Mouse (Mus musculus) ovary, adult 18-20 months (tissue): Measurements from ENCODE around the gene Clasp2.
"Not testable (repeated sequence)": the region's sequence is repeated elsewhere in the genome, so short reads cannot be mapped to it uniquely, and the experiment has no call there.

ENCODE experiments used
- DNase-seq: peaks from one replicate; pipeline ENCODE4 v3.0.0; 2022; ENCODE audit warnings: low spot score, mixed read lengths

The Clasp2 gene

DNA sequence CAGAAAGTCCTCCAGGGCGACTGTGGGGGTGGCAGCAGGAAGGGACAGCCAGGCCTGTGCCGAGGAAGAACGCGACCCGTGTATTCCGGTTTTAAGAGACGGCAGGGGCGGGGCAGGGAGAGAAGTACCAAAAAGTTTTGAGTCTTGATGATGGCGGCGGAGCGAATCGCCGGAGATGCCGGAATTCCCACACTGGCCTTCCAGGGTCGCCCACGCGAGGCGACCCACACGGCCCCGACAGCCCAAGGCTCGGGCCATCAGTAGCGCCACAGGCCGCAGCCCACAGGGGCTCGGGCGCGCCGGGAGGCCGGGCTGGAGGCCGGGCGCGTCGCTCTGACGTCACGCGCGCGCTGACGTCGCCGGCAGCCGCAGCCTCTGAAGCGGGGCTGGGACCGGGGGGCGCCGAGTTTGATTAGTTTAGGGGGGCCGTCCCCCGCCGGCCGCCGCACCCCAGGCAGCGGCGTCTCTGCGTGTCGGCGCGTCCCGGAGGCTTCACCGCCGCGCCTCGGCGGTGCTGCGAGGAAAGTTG is at the start of gene Clasp2:
Gene Clasp2, plus strand, starts transcription at position 366 of the 529 bp plus-strand sequence.
- peak; percentile 65 for DNase-seq

DNA sequence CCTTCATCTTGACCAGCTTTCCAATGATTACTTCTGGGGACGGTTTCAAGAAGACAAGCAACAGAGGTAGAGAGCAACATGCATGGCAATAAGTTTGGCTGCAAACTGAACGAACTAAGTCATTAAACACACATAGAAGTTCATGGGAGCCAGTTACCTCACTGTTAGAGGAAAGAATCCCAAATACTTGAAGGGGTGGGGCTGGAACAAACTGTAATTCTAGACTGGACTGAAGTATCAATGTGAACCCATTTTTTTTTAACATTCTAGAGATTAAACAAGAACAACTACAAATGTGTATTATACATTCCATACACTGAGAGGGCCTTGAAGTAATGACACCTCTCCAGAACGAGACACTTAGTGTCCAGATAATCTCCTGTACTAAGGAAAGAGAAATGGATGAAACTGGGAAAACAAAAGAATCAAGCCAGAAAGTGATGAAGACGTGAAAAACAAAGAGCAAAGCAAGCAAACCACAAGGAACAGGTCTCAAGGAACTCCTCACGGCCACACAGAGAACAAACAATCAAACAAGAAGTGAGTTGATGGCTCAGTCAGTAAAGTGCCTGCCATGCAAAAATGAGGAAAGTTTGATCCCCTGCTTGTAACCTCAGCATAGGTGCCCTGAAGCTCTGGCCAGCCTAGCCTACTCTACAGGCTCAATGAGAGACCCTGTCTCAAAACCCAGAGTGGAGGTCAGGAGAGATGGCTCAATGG is 39.7 kb upstream of the Clasp2 start:
- no peak for DNase-seq

DNA sequence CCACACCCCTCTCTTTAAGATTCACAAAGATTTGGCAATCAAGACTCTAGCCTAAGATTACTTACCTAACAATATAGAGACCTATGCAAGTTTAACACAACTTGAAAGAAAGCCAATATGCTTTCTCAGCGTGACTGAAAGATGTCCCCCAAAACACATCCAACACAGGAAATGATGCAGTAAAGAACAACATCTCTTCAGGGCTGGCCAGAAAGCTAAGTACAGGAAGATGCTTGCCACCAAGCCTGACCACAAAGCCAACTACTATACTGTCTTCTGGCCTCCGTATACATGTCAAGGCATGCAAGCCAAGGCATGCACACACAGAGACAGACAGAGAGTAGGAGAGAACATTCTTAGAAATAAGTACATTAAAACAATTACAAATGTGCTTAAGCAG is 35.2 kb upstream of the Clasp2 start:
- no peak for DNase-seq

DNA sequence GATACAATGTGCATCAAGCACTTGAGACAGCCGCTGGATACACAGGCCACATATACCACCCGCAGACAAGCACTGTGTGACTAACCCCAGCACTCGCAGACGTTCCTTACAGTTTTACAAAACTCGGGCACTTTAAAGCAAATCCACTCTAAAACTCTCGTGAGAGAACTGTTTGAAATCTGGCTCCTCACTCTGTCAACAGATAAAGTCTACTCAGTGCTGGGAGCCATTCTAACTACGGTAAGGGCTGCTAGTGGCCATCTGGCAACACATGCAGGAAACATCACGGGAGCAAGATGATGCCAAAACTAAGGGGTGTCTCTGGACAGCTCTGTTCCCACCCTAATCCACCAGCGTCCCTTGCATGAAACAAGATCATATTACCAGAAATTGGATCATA is 34.4 kb upstream of the Clasp2 start:
- DNase-seq, result no peak

DNA sequence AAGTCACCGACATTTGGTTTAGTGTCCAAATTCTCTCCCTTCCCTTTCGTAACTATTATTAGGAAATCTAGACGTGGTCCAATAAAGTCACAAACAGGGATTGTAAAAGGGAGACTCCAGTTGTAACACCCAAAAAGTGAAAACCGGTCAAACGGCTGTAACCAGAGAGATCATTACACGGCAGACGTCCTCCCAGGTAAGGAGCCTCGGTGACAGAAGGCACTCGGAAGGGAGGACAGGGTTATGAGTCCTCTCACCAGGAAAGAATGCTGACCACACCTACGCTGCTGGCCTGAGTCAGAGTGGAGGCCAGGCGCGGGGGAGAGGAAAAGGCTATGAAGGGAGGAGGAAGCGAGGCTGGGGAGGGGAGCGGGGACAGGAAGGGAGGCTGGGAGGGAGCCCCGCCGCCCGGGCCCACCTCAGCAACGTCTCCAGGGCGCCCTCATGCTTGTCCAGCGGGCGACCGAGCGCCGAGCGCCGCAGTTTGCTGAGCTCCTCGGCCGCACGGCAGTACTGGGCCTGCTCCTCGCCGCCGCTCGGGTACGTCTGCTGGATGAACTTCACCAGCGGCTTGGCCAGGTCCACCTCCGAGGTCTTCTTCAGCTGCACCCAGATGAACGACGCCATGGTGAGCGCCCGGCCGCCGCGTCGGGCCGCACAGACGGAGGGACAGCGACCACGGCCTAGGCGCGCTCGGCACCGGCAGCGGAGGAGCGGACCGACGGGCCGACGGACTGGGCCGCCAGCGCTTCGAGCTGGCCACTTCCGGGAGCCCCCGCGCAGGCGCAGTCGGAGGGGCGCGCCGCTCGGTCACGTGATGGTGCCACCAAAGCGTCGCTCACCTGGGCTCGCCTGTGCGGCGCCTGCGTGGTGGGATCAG is 33.6 kb upstream of the Clasp2 start, which contains the start of gene Pdcd6ip:
Gene Pdcd6ip, minus strand, starts transcription at position 779 of the 880 bp plus-strand sequence.
- DNase-seq, result peak; percentile 82

DNA sequence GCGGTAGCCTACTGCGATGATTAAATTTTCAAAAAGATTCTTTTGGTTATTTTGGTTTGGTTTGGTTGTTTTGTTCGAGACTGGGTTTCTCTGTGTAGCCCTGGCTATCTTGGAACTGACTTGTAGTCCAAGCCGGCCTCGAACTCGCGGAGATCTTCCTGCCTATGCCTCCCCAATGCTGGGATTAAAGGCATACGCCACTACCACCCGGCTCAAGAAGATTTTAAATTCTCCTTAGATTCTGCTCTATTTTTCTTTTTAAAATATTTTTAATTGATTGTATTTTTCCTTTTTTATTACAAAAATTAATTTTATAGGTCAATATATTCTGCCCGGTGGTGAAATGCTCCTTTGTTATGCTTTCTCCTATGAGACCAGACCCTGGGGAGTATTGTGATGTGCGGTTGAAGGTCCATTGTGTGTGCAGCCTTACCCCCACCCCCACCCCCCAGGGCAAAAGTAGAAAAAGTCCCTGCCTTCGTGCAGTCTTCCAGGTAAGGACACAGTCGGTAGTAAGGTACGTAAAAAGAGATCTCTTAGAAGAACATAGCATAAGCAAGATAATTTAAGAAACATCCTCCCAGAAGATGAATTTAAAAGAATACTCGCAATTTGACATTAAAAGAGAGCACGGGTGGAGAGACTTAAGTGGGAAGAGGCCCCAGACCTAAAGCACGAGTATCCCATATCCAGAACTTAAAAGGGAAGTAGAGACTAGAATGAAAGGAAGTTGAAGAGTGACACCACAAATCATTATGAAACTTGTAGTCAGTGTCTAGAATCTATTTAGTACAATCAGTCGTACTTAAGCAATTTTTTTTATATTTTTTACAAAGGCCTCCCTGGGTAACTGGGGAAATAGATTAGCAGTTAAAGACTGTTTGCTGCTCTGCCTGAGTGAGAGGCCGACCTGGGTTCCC is 32.7 kb upstream of the Clasp2 start:
- no peak for DNase-seq

DNA sequence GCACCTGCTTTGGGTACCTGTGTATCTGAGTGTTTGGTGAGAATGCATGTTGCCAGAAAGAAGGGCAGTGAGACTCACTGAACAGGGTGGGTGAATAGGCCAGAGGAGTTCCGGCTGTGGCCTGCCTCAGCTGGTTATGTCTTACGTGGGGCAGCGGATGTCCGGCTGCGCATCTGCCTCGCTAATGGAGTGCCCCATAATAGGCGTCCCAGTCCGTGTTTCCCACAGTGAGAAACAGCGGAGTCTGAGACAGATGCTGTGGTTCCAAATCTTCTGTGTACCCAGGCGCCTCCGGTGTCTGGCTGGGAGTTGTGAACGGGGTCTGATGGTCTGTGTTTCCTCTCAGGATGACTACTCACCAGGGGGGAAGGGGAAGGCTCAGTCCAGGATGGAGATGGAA is 30.4 kb upstream of the Clasp2 start:
- DNase-seq, result no peak

DNA sequence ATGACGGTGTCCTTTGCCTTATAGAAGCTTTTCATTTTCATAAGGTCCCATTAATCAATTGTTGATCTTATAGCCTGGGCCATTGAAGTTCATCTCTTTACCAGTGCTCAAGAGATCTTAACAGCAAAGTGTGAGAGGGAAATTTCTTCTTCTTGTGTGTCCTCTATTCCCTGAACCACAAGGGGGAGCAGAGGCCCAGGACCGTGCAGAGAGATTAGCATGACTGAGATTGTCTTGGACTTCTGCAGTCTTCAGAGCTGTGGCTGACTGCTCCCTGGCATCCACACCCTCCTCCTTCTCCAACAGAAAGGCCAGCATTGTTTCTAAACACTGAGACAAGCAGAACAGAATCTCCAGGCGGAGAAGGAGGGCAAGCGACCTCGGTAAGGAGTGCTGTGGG is 22.2 kb upstream of the Clasp2 start:
- DNase-seq, result no peak

DNA sequence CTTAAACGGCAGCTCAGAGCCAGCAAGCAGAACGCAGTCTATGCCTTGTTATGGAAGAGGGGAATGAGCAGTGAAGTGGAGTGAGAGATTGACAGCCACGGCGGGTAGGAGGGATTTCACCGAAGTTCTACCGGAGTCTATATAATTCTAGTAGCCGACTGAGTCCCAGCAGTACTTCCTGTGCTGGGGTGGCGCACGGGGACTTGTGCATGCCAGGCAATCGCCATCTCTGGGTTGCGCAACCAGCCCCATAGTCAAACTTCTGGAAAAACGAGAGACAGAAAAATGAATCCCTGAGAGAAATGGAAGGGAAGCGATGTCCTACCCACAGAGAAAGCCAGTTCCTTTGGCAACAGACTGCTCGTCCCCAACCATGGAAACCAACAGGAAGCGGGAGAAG is 16.6 kb upstream of the Clasp2 start:
- no peak for DNase-seq

DNA sequence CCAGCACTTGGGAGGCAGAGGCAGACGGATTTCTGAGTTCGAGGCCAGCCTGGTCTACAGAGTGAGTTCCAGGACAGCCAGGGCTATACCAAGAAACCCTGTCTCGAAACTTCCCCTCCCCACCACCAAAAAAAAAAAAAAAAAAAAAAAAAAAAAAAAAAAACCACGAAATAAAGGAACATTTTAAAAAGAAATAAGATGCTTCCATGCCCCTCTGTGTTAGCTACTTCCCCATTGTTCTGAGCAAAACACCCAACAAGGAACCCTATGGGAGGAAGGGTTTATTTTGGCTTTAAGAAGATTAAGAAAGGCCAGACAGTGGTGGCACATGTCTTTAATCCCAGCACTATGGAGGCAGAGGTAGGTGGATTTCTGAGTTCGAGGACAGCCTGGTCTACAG is 15.7 kb upstream of the Clasp2 start:
- not testable (repeated sequence) for DNase-seq

DNA sequence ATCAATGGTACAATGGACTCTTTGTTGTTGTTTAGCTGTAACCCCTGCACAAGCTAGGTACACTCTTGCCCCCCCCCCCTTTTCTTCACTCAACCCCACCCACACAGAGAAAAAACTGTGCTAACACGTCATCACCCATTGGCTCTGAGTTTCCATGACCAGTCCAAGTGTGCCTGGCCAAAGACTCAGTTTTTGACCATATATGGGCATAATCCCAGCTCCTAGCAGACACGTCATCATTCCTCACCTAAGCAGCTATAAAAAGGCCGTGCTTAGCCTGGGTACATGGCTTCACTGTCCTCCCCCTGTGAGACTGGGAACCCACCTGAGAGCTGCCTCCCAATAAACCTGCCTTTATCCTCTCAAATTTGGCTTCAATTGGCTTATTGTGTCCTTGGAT is 15.1 kb upstream of the Clasp2 start:
- DNase-seq, result no peak

DNA sequence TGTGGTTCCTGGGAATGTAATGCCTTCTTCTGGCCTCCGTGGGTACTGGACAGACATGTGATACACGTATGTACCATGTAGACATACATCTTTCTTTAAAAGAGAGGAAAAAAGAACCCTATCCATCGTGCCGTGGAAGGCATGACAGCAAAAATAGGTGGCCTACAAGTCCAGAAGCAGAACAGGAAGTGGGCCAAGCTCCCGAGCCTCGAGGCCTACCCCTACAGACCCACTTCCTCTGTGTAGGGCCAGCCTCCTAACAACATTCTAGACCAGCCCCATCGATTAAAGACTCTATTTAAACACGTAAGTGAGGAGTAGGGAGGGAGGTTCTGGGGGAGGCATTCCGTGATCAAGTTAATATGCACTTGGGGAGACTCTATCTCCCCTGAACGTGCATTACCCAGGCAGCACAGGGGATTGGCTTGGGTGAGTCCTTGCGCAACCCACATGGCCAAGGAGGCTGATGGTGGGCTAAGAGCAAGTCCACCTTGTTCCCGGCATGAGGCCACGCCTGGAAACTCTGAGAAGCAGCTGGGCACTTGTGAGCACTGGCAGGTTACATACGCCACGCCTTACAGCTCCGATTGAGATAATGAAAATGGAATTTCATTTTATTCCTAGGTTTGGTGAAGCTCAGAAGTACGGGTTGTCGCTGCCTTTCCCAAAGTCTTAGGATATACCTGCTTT is 14.1 kb upstream of the Clasp2 start:
- no peak for DNase-seq

DNA sequence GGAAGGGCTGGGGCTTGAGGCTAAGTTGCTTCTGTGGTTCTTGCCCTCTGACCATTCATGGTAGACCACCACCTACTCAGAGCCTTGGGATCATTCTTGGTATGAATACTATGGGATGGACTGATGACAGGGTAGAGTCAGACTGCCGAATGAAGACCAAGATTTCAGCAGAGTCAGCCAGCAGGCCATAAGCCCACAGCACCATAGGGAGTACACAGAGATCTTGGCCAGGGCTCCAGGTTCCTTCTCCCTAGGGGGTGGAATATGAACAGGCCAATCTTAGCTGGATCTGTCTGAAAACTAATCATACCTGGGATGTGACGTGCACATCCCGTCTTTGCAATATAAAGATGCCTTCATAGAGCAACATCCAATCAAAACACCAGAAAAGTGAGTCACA is 9.7 kb upstream of the Clasp2 start:
- DNase-seq, result no peak

DNA sequence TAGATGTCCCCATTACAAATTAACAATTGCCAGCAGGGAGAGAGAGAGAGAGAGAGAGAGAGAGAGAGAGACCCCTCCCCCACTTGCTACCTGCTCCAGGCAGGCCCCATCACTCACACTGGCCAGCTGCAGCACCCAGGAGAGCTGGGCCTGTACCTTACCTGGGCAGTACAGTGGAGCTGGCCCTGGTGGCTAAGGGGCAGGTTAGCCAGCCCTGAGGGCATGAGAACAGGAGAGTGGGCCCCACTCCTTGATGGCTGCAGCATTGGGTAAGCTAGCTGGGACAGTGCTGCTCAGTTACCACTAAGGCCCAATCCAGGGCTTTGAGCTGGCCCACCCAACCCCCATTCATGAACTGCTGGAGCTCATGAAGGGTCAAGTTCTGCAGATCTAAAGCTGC is 5.4 kb upstream of the Clasp2 start:
- DNase-seq, result no peak

DNA sequence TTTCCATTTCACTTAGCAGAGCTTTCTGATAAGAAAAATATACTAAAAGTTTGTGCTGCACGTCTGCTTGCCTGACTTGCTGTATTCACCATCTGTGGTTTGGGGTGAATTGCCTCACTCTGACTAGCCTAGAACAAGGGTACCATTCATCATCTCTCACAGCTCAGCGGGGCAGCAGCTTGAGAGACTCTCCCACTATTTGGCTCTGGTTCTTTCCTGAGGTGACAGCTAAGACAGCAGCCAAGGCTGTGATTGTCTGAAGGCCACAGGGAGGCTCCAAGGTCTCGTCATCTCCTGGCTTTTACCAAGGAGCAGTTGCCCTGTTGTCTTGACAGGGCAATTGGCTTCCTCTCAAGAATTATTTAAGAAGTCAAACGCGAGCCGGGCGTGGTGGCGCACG is 3.3 kb upstream of the Clasp2 start:
- peak; percentile 28 for DNase-seq

DNA sequence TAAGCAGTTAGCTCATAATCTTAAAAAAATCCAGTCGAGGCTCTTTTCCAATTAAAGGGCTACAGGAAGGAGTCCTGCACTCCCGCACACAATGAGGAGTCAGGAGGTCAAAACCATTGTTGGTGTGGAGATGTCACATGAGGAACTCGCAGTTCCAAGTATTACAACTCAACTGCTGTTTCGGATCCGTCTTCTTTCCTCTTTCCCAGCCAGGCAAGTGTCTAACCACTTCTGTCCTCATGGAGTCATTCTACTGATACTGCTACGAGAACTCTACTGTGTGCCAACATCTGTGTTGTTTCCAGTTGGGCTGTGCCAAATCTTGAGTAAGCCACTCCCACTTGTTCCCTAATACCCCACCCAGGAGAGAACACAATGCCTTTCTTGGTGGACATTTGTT is 2.3 kb upstream of the Clasp2 start:
- no peak for DNase-seq

DNA sequence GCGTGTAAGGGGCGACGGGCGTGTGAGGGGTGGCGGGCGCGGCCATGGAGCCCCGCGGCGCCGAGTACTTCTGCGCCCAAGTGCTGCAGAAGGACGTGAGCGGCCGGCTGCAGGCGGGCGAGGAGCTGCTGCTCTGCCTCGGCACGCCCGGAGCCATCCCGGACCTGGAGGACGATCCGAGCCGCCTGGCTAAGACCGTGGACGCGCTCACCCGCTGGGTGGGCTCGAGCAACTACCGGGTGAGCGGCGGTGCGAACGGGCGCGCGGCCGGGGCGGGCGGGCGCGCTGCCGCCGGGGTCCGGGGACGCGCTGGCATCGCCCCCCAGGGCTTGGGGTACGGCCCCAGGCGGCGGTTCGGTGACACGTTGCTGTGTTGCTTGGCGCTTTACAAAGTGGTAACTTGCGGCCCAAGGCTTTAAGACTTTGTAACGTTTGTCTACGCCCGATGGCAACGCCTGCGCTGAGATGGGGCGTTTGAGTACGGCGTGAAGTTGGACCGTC is 414 bp downstream of the Clasp2 start:
- DNase-seq, result peak; percentile 12

DNA sequence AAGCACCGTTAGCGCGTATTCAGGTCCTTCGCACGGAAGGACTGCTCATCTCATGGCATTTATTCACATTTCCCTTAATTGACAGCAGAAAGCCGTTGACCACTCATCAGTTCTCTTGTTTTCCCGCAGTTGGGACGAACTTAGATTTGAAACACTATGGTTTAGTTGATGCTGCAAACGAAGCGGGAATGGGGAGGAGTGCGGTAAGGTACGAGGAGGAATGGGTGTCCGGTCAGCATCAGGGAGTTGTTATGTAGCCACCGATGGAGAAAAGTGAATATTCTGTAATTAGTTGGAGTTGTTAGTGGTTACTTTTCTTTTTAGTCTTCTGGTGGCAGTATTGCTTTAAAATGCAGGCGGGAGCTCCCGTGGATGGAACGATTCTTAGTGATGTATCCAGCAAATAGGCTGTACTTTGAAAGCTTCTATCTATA is 1.1 kb downstream of the Clasp2 start:
- no peak for DNase-seq

DNA sequence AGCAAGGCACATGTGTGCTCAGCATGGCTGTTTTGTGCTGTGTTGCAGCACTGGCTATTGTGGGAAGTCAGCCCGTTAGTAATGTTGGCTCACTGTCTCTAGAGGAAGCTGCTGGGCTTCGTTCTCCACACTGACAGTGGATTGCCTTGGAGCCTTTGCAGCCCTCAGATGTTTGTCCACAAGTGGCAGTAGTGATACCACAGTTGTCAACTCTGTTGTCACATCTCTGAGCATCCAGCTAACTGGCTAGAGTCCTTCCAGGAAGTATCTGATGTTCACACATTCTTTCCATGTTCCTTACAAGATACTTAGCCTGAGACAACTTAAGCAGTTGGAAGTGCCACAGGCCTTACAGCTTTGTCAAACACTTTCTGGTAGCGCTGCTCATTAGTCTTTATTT is 2.0 kb downstream of the Clasp2 start:
- no peak for DNase-seq

DNA sequence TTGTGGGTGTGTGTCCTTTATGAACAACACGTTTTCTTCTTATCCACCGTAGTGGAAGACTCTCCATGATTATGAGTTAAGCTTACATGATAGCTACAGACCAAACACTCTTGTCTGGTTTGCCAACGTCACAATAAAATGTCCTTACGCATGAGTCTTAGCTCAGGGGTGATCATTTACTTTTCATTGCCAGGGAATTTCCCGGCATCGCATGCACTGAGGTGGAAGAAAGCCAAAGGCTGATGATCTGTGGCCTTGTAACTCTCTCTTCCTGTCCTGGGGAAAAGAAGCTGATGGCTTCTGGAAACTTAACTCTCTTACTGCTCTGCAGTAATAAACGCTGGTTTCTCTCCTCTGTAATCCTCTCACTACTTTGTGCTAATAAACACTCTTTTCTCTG is 8.1 kb downstream of the Clasp2 start:
- DNase-seq, result no peak
